Mouse (Mus musculus) hindbrain, postnatal 0 days (tissue): ENCODE results near the gene Lbx2. TPM values are rescaled to one million over a fixed set of nuclear protein-coding genes. Genes with fewer than 3 reads are reported as not detected.

Experiments used
- ATAC-seq: fragments of 200-750 bp; cut with Nextera tagmentation; 2 replicates; pipeline ENCODE4 v1.8.0; 2017; ENCODE audit warnings: mild to moderate bottlenecking, moderate TSS enrichment, moderate library complexity
- DNase-seq: peaks from one replicate; pipeline ENCODE4 v3.0.0-alpha.2; 2015; ENCODE audit warnings: low spot score
- H3K27ac ChIP-seq: fragments of 300-500 bp; sonication (generic); 2 replicates; pipeline ENCODE4 v1.5.1; 2014; ENCODE audit warnings: mild to moderate bottlenecking
- H3K27me3 ChIP-seq: fragments of 300-500 bp; sonication (generic); 2 replicates; pipeline ENCODE4 v1.6.1; 2014; ENCODE audit warnings: low read length, mixed read lengths; ENCODE audit not compliant: insufficient read depth
- H3K36me3 ChIP-seq: fragments of 300-500 bp; sonication (generic); 2 replicates; pipeline ENCODE4 v1.6.1; 2014; ENCODE audit warnings: low read length, mixed read lengths; ENCODE audit not compliant: insufficient read depth
- H3K4me1 ChIP-seq: fragments of 300-500 bp; sonication (generic); 2 replicates; pipeline ENCODE4 v1.6.1; 2014; ENCODE audit warnings: antibody characterized with exemption, low read length, mixed read lengths; ENCODE audit not compliant: insufficient read depth
- H3K4me2 ChIP-seq: fragments of 300-500 bp; sonication (generic); 2 replicates; pipeline ENCODE4 v1.6.1; 2014; ENCODE audit warnings: low read depth, mild to moderate bottlenecking, low read length, moderate library complexity, mixed read lengths
- H3K4me3 ChIP-seq: fragments of 300-500 bp; sonication (generic); 2 replicates; pipeline ENCODE4 v1.5.1; 2014; ENCODE audit warnings: low read length
- H3K9ac ChIP-seq: fragments of 300-500 bp; sonication (generic); replicated peaks from 2 replicates; pipeline ENCODE4 v1.6.1; 2014; ENCODE audit warnings: mild to moderate bottlenecking, low read length, moderate library complexity, mixed read lengths
- H3K9me3 ChIP-seq: fragments of 300-500 bp; sonication (generic); 2 replicates; pipeline ENCODE4 v1.6.1; 2016; ENCODE audit warnings: low read length, mixed read lengths
- CTCF ChIP-seq: IDR thresholded peaks from 2 replicates; pipeline ENCODE4 v1.5.1; 2016; ENCODE audit warnings: antibody characterized with exemption, control low read depth, low read depth
- WGBS: fragments of 180-500 bp; shearing (Covaris S2); extraction: QIAGEN DNeasy Blood & Tissue Kit; methylation state at CpG from one replicate; pipeline ENCODE4 v1.1.7; 2014; 5-methylcytosine and 5-hydroxymethylcytosine counted together
- polyA plus RNA-seq: library from polyadenylated mRNA; unstranded; fragments of >200 nt; fragmentation: Nextera tagmentation; extraction: Ambion mirVana; gene quantifications from 2 replicates; pipeline ENCODE4 v1.2.1, GENCODE M21; 2015
- total RNA-seq: library from RNA; depleted of rRNA; stranded (reverse); fragments of >200 nt; gene quantifications from 2 replicates; pipeline ENCODE4 v1.2.3, GENCODE M21; 2014

Lbx2 gene
- total and polyA plus RNA-seq, 2 experiments from 2014 or later: not detected

- no peak overlapping the region for H3K27ac ChIP-seq
- H3K36me3 ChIP-seq: 0 out of 2 replicates have a peak, but pooled peaks cover 9% of the 10 kb centered on the region
- peaks cover 20% of the 10 kb centered on the region for H3K4me1 ChIP-seq
- no peaks in the 10 kb centered on the region for H3K27me3 ChIP-seq
- no peaks in the 10 kb centered on the region for H3K9me3 ChIP-seq
- ATAC-seq (no peak), DNase-seq (no peak)
- no peak for TF ChIP-seq CTCF
- WGBS: 89% methylated on average over 4 of the region's 4 CpGs
- no peak overlapping the region for H3K4me3 ChIP-seq
- H3K4me2 ChIP-seq: no peak overlapping the region
- H3K9ac ChIP-seq: 0 out of 2 replicates have a peak overlapping the region, but pooled peaks have one; percentile 17
These were observed 30.9 kb downstream of the Lbx2 start for GRCm38 (mm10) chr6:83117165-83117438.

- no peak for TF ChIP-seq CTCF
- Histone ChIP-seq H3K36me3 (0 out of 2 replicates have a peak, but pooled peaks cover 9% of the 10 kb centered on the region), H3K27me3 (no peaks in the 10 kb centered on the region), H3K4me2 (no peak overlapping the region), H3K27ac (no peak overlapping the region), H3K9ac (no peak overlapping the region), H3K4me3 (no peak overlapping the region), H3K9me3 (no peaks in the 10 kb centered on the region), H3K4me1 (peaks cover 25% of the 10 kb centered on the region)
- DNase-seq (no peak), ATAC-seq (no peak)
- WGBS: 93% methylated on average over 13 of the region's 13 CpGs
These were observed 31.4 kb downstream of the Lbx2 start for GRCm38 (mm10) chr6:83117616-83118015.

GRCm38 (mm10) chr6:83118369-83118768 is 32.2 kb downstream of the Lbx2 start:
- Histone ChIP-seq H3K9me3 (no peaks in the 10 kb centered on the region), H3K27ac (no peak overlapping the region), H3K4me2 (no peak overlapping the region), H3K36me3 (0 out of 2 replicates have a peak, but pooled peaks cover 9% of the 10 kb centered on the region), H3K9ac (no peak overlapping the region), H3K4me3 (no peak overlapping the region), H3K27me3 (no peaks in the 10 kb centered on the region), H3K4me1 (peaks cover 25% of the 10 kb centered on the region)
- 74% methylated on average over 11 of the region's 11 CpGs for WGBS
- ATAC-seq (no peak), DNase-seq (no peak)
- TF ChIP-seq CTCF: no peak

GRCm38 (mm10) chr6:83118825-83119733 is 32.9 kb downstream of the Lbx2 start:
- ATAC-seq: no peak
- no peak overlapping the region for H3K4me2 ChIP-seq
- 0 out of 2 replicates have a peak, but pooled peaks cover 9% of the 10 kb centered on the region for H3K36me3 ChIP-seq
- no peaks in the 10 kb centered on the region for H3K9me3 ChIP-seq
- no peak overlapping the region for H3K9ac ChIP-seq
- peaks cover 26% of the 10 kb centered on the region for H3K4me1 ChIP-seq
- no peak for DNase-seq
- H3K27me3 ChIP-seq: no peaks in the 10 kb centered on the region
- TF ChIP-seq CTCF: no peak
- no peak overlapping the region for H3K27ac ChIP-seq
- WGBS: 73% methylated on average over 14 of the region's 14 CpGs
- H3K4me3 ChIP-seq: no peak overlapping the region

GRCm38 (mm10) chr6:83119734-83120051 is 33.5 kb downstream of the Lbx2 start:
- H3K27me3 ChIP-seq: no peaks in the 10 kb centered on the region
- 39% methylated on average over 7 of the region's 7 CpGs for WGBS
- H3K4me3 ChIP-seq: no peak overlapping the region
- ATAC-seq: no peak
- H3K9me3 ChIP-seq: no peaks in the 10 kb centered on the region
- 0 out of 2 replicates have a peak overlapping the region, but pooled peaks have one; percentile 76 for H3K9ac ChIP-seq
- no peak for TF ChIP-seq CTCF
- H3K27ac ChIP-seq: no peak overlapping the region
- peak overlapping the region; percentile 98; the same call in 1 of the 2 replicates for H3K4me2 ChIP-seq
- 0 out of 2 replicates have a peak, but pooled peaks cover 9% of the 10 kb centered on the region for H3K36me3 ChIP-seq
- no peak for DNase-seq
- peaks cover 31% of the 10 kb centered on the region for H3K4me1 ChIP-seq

GRCm38 (mm10) chr6:83120930-83121862 is 35.0 kb downstream of the Lbx2 start, which contains the start of gene Wbp1:
TSS of gene Wbp1 (minus strand) at chr6:83121559.
- peak; percentile 97 for DNase-seq
- no peak; the same call in 1 of the 2 replicates for TF ChIP-seq CTCF
- Histone ChIP-seq H3K4me2 (peak within 1 kb of the TSS; percentile 98), H3K9me3 (no peaks in the 10 kb centered on the region), H3K4me1 (peaks cover 28% of the 10 kb centered on the region), H3K27ac (peak within 1 kb of the TSS; percentile 95), H3K27me3 (no peaks in the 10 kb centered on the region), H3K9ac (peak within 1 kb of the TSS; percentile 80), H3K4me3 (peak within 1 kb of the TSS; percentile 74), H3K36me3 (0 out of 2 replicates have a peak, but pooled peaks cover 9% of the 10 kb centered on the region)
- WGBS: under 1% methylated on average over 38 of the region's 38 CpGs
- ATAC-seq: peak; percentile 96
